Mouse (Mus musculus) megakaryocyte, embryonic 14.5 days (primary cell): Measurements from ENCODE around the gene Taf1d. TPM values are rescaled to one million over a fixed set of nuclear protein-coding genes. Genes with fewer than 3 reads are reported as not detected.

Source experiments
- H3K27me3 ChIP-seq: replicated peaks from 2 replicates; pipeline ENCODE3; 2012; ENCODE audit warnings: inconsistent platforms
- H3K36me3 ChIP-seq: replicated peaks from 2 replicates; pipeline ENCODE3; 2012; ENCODE audit warnings: low read length, inconsistent platforms, mixed read lengths
- H3K4me1 ChIP-seq: 2 replicates; pipeline ENCODE4 v1.6.1; 2012; ENCODE audit warnings: inconsistent platforms
- H3K4me3 ChIP-seq: replicated peaks from 2 replicates; pipeline ENCODE3; 2012; ENCODE audit warnings: moderate library complexity, mild to moderate bottlenecking, inconsistent platforms
- H3K9me3 ChIP-seq: 2 replicates; pipeline ENCODE4 v1.6.1; 2012; ENCODE audit warnings: inconsistent platforms
- FLI1 ChIP-seq: IDR thresholded peaks from 2 replicates; pipeline ENCODE4 v1.6.1; 2012; ENCODE audit warnings: low read length, inconsistent platforms, mixed read lengths
- GATA1 ChIP-seq: IDR thresholded peaks from 3 replicates; pipeline ENCODE4 v1.6.1; 2012; ENCODE audit warnings: mixed read lengths, low read length, inconsistent platforms, borderline replicate concordance
- polyA plus RNA-seq: library from polyadenylated mRNA; stranded (reverse); fragments of >175 nt; gene quantifications from 2 replicates; pipeline ENCODE4 v1.2.3, GENCODE M21; 2012; ENCODE audit warnings: low replicate concordance; ENCODE audit not compliant: insufficient read depth

The Taf1d gene
- polyA plus RNA-seq, result 18.8 and 30.9 TPM in 2 replicates

DNA sequence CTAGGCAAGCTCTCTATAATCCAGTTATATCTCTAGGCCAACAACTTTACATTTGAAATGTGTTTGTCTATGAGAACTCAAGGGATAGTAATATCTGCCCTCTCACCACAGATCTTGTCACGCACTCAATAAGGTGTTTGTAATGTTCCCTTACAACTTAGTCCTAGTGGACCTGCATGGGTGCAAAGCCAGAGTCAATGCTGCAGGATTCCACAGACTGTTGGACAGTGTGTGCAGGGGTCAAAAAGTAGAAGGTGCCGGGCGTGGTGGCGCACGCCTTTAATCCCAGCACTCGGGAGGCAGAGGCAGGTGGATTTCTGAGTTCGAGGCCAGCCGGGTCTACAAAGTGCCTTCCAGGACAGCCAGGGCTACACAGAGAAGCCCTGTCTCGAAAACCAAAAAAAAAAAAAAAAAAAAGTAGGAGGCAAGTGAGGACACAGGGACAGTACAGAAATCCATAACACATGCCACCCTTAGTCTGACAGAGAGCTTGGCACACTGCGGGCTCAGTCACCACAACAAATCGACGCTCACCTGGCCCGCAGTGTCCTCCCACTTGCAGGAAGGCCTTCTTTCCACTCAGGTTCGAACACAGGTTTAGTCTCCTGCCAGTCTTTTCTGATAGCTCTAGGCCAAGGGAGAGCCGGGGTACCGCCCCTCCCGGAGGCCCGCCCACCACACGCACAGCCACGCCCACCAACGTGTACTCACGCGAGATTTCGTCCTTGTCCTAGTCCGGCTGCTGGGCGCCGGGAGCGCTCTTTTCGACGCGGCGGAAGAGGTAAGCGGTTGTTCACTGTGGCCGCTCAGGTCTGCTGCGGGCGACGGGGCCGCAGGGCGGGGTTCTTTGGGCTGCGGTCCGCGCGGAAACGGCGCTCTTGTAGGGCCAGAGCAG, at the start of gene Taf1d:
Gene Taf1d (plus strand): TSS at position 712 of the 895 bp plus-strand sequence.
- peaks cover 71% of the 10 kb centered on the region for H3K4me1 ChIP-seq
- H3K4me3 ChIP-seq, result peak within 1 kb of the TSS; percentile 99
- H3K36me3 ChIP-seq, result peaks cover 45% of the 10 kb centered on the region
- TF ChIP-seq GATA1 (no peak), FLI1 (no peak)
- H3K27me3 ChIP-seq, result no peaks in the 10 kb centered on the region
- H3K9me3 ChIP-seq, result no peaks in the 10 kb centered on the region

DNA sequence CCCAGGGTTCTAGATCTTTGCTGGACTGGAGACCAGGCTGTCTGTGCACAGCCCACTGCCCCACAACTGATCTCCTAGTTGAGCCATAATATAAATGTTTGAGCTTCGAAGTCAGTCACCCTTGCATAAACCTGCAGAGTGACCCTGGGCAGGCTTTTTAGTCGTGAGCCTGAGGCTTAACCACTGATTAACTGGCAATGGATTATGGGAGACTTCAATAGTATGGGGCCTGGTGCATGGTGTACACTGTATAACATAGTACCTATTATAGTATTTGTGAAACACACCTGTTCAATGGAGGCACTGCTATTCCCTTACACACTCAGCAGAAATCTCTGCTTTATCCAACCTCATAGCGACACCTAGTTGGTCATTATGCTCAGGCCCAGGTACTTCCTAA, 49.8 kb upstream of the Taf1d start:
- H3K27me3 ChIP-seq, result peaks cover 21% of the 10 kb centered on the region
- H3K4me3 ChIP-seq, result no peak overlapping the region
- peaks cover 20% of the 10 kb centered on the region for H3K36me3 ChIP-seq
- peaks cover 11% of the 10 kb centered on the region; the same call in 1 of the 2 replicates for H3K4me1 ChIP-seq
- TF ChIP-seq GATA1, result no peak
- no peak for TF ChIP-seq FLI1
- H3K9me3 ChIP-seq, result no peaks in the 10 kb centered on the region

- TF ChIP-seq FLI1 (no peak), GATA1 (no peak)
- peaks cover 77% of the 10 kb centered on the region for H3K36me3 ChIP-seq
- H3K27me3 ChIP-seq, result no peaks in the 10 kb centered on the region
- peaks cover 9% of the 10 kb centered on the region; the same call in 1 of the 2 replicates for H3K4me1 ChIP-seq
- no peaks in the 10 kb centered on the region for H3K9me3 ChIP-seq
- H3K4me3 ChIP-seq, result no peak overlapping the region
These were observed 44.0 kb upstream of the Taf1d start for GRCm38 (mm10) chr9:15261980-15262379.

DNA sequence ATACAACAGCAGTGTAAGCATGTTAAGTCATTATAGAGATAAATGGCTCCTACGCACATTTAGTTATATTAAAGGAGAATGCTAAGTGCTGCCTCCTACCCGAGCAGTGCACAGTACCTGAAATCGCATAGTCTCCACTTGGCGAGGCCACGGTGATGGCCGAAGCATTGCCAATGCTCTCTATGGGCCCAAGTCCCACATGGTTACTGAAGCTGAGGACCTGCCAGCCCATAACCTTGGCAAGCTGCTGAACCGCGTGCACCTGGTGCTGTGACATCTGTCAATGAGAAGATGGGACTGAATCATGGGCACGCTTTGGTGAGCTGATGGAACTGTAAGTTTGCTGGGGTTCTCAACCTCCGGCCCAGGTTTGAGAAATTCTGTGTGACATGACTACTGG, 42.5 kb upstream of the Taf1d start:
- H3K4me3 ChIP-seq, result no peak overlapping the region
- H3K4me1 ChIP-seq, result peaks cover 9% of the 10 kb centered on the region; the same call in 1 of the 2 replicates
- no peaks in the 10 kb centered on the region for H3K27me3 ChIP-seq
- no peaks in the 10 kb centered on the region for H3K9me3 ChIP-seq
- peaks cover 89% of the 10 kb centered on the region for H3K36me3 ChIP-seq
- TF ChIP-seq FLI1 (no peak), GATA1 (no peak)

DNA sequence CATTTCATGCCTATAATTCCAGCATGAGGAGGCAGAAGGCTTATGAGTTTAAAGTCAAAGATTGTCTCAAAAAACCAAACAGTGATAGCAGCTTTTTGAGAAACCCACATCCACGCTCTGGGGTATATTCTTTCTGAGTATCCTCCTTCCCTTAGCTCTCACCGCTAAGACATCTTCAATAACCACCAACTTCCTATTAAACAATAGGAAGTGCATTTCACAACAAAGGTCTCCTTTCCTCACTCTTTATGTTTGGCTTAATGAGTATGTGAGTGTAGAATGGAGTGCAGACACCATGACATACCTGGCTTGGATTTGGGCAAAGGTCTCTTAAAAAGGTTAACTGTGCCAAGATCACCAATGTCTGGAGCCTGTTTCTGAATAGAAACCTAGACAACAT, 32.0 kb upstream of the Taf1d start:
- H3K27me3 ChIP-seq, result no peaks in the 10 kb centered on the region
- H3K4me3 ChIP-seq, result no peak overlapping the region
- no peaks in the 10 kb centered on the region for H3K9me3 ChIP-seq
- peaks cover 27% of the 10 kb centered on the region for H3K4me1 ChIP-seq
- TF ChIP-seq FLI1, result no peak
- no peak for TF ChIP-seq GATA1
- H3K36me3 ChIP-seq, result peaks cover 89% of the 10 kb centered on the region

DNA sequence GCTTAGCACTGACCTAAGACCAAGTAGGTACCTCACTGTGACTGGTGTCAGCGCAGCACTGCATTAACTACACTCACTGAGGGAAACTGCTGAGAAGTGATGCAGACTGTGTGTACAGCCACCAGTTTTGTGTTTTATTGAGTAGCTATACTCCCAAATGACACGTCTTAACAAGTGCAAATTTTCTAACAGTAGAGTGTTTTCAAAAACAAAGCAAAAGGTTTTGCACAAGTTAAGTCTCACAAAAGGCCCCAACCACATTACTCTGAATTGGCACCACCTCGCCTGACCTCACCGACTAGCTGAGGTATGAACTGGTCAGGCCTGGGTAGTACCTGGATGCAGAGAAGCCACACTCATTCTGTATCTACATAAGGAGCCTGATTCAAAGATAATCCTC, 29.2 kb upstream of the Taf1d start:
- H3K4me3 ChIP-seq, result peak overlapping the region; percentile 35

DNA sequence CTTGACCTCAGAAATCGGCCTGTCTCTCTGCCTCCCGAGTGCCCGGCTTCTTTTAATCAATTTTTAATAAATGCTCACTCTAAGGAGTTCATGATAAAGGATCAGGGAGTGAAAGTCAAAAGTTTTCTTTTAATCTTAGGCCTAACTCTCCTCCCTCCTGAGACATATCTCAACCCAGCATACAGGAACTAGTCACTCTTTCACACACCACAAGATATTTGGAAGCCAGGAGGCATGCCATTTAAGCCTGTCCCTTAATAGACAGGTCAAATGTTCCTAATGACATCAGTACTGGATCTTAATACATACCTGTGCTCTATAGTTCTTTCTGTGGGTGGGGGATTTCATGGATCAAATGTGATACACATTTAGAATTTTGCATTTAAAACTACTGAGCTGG, 27.7 kb upstream of the Taf1d start:
- Histone ChIP-seq H3K9me3 (no peaks in the 10 kb centered on the region), H3K4me1 (peaks cover 47% of the 10 kb centered on the region), H3K36me3 (peaks cover 55% of the 10 kb centered on the region), H3K27me3 (no peaks in the 10 kb centered on the region), H3K4me3 (peak overlapping the region; percentile 76)
- TF ChIP-seq FLI1 (no peak), GATA1 (no peak)

More for the DNA sequence above, 29.2 kb upstream of the Taf1d start:
- TF ChIP-seq FLI1 (no peak), GATA1 (no peak)
- H3K9me3 ChIP-seq, result no peaks in the 10 kb centered on the region
- H3K36me3 ChIP-seq, result peaks cover 60% of the 10 kb centered on the region
- H3K27me3 ChIP-seq, result no peaks in the 10 kb centered on the region
- H3K4me1 ChIP-seq, result peaks cover 42% of the 10 kb centered on the region

- Histone ChIP-seq H3K4me3 (peak overlapping the region; percentile 94), H3K9me3 (no peaks in the 10 kb centered on the region), H3K4me1 (peaks cover 47% of the 10 kb centered on the region), H3K27me3 (no peaks in the 10 kb centered on the region), H3K36me3 (peaks cover 55% of the 10 kb centered on the region)
- TF ChIP-seq GATA1, result no peak
These were observed 26.8 kb upstream of the Taf1d start for GRCm38 (mm10) chr9:15279139-15279648.

DNA sequence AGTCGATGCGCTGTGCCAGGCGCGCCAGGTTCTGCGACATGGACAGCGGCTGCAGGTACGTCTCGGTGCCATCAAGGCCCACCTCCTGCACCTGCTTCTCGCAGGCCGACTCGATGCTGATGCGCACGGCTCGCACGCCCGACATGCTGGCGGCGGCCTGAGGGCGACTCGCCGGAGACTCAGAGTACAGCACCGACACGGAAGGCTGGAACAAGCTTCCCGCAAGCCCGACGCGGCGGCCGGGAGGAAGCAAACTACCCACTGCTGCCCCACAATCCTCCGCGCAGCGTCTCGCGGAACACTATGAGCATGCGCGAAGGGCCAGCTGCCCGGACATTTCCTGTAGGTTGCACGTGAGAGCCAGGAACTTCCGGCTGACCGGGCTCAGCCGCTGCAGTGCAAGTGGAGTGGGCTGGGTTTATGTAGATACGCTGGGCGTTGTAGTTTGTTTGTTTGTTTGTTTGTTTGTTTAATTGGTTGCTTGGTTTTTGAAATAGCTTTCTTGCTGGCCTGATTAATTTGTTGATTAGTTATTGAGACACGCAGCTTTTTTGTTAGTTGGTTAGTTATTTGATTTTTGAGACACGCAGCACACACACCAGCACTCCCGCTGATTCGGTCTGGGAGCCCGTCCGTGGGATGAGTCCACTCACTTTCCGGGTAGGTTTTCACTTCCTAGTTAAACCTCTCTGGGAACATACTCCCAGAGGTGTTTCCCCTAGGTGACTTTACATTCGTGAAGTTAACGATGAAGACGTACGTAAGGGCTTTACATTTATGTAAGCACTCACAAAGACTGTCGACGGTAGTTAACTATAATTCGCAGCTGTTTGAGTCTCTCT, 26.1 kb upstream of the Taf1d start, which contains the start of gene Med17:
Gene Med17 (minus strand): TSS at position 283 of the 842 bp plus-strand sequence.
- peaks cover 47% of the 10 kb centered on the region for H3K4me1 ChIP-seq
- no peak for TF ChIP-seq GATA1
- TF ChIP-seq FLI1, result peak; percentile 74; the same call in 1 of the 2 replicates
- H3K4me3 ChIP-seq, result peak within 1 kb of the TSS; percentile 94
- H3K27me3 ChIP-seq, result no peaks in the 10 kb centered on the region
- no peaks in the 10 kb centered on the region for H3K9me3 ChIP-seq
- peaks cover 54% of the 10 kb centered on the region for H3K36me3 ChIP-seq
